Mouse (Mus musculus) G1E (cell line): Measurements from ENCODE around the gene Itk. TPM values are rescaled to one million over a fixed set of nuclear protein-coding genes. Genes with fewer than 3 reads are reported as not detected.

ENCODE experiments used
- ATAC-seq: 2 replicates; pipeline ENCODE4 v1.8.0; 2016; ENCODE audit warnings: mild to moderate bottlenecking; ENCODE audit not compliant: insufficient number of reproducible peaks, poor library complexity, low FRiP score, severe bottlenecking; ENCODE audit errors: extremely low read depth
- DNase-seq: peaks from one replicate; pipeline ENCODE4 v3.0.0; 2012; ENCODE audit warnings: low spot score
- H3K27me3 ChIP-seq: 2 replicates; pipeline ENCODE4 v1.6.1; 2012; ENCODE audit warnings: mild to moderate bottlenecking, low read length, inconsistent platforms; ENCODE audit not compliant: insufficient read depth
- H3K36me3 ChIP-seq: replicated peaks from 2 replicates; pipeline ENCODE3; 2012; ENCODE audit warnings: mild to moderate bottlenecking, inconsistent platforms
- H3K4me1 ChIP-seq: 2 replicates; pipeline ENCODE4 v1.6.1; 2012; ENCODE audit warnings: low read depth, low read length, inconsistent platforms, mixed read lengths; ENCODE audit not compliant: insufficient read depth
- H3K4me3 ChIP-seq: 2 replicates; pipeline ENCODE4 v1.5.1; 2012; ENCODE audit warnings: low read depth, mild to moderate bottlenecking, inconsistent platforms, low read length, moderate library complexity, mixed read lengths
- H3K9me3 ChIP-seq: replicated peaks from 2 replicates; pipeline ENCODE4 v1.6.1; 2012; ENCODE audit warnings: inconsistent platforms
- CTCF ChIP-seq: IDR thresholded peaks from 2 replicates; pipeline ENCODE4 v1.5.1; 2012; ENCODE audit warnings: low read depth, low read length, inconsistent platforms, mixed read lengths
- GATA1 ChIP-seq: IDR thresholded peaks from 2 replicates; pipeline ENCODE4 v1.6.1; 2012; ENCODE audit warnings: borderline replicate concordance, low read length, inconsistent platforms, mixed read lengths
- GATA2 ChIP-seq: IDR thresholded peaks from 2 replicates; pipeline ENCODE4 v1.6.1; 2012; ENCODE audit warnings: low read depth, low read length, inconsistent platforms, borderline replicate concordance
- POLR2AphosphoS5 ChIP-seq: IDR thresholded peaks from 2 replicates; pipeline ENCODE4 v1.6.1; 2012; ENCODE audit warnings: low read depth, low read length, inconsistent platforms; ENCODE audit not compliant: insufficient replicate concordance
- TAL1 ChIP-seq: conservative IDR thresholded peaks from 2 replicates; pipeline ENCODE4 v1.6.1; 2012; ENCODE audit warnings: low read depth, low read length, inconsistent platforms, mixed read lengths
- polyA plus RNA-seq: library from polyadenylated mRNA; stranded (reverse); fragments of >175 nt; gene quantifications from 2 replicates; pipeline ENCODE4 v1.2.3, GENCODE M21; 2012
- total RNA-seq, 2 experiments: library from RNA; stranded (forward) in 1 of 2; stranded (reverse) in 1 of 2; fragments of 200-1000 nt in 1 of 2; fragments of >200 nt in 1 of 2; fragmentation: Nextera tagmentation in 1 of 2; gene quantifications; 2 replicates each; pipeline ENCODE4 v1.2.3; 2014 to 2017

Itk gene
- total and polyA plus RNA-seq, 3 experiments, result 0.05 to 1.1 (median 0.44) TPM

DNA sequence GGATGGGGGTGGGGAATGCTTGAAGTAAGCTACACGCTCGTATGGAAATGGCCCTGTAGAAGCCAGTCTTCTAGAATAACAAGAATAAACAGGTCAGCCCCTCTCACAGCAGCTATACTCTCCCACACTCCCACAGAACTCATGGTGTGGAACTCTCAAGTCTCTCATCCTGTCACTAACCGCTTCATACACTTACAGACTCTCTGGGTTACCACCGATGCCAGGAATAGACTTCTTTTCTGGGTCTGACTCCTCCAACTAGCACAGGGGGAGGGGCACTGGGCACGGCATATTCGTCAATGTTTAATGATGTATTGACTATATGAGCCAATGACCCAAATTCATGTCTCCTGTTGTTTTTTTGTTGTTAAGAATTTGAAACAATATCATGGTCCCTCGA is 82.5 kb downstream of the Itk start:
- Histone ChIP-seq H3K4me1 (peaks cover 7% of the 10 kb centered on the region), H3K4me3 (no peak overlapping the region)

GRCm38 (mm10) chr11:46305881-46306520 is 83.3 kb downstream of the Itk start:
- H3K4me3 ChIP-seq, result no peak overlapping the region
- no peaks in the 10 kb centered on the region for H3K4me1 ChIP-seq
- no peak for DNase-seq
- H3K27me3 ChIP-seq, result peaks cover 26% of the 10 kb centered on the region
- no peaks in the 10 kb centered on the region for H3K36me3 ChIP-seq
- no peaks in the 10 kb centered on the region for H3K9me3 ChIP-seq
- no peak for TF ChIP-seq CTCF
- no peak for TF ChIP-seq GATA1
- TF ChIP-seq TAL1, result no peak
- TF ChIP-seq GATA2, result no peak
- no peak for TF ChIP-seq POLR2AphosphoS5
- ATAC-seq, result no peak

More for the DNA sequence above, 82.5 kb downstream of the Itk start:
- DNase-seq (no peak), ATAC-seq (no peak)
- Histone ChIP-seq H3K36me3 (no peaks in the 10 kb centered on the region), H3K27me3 (peaks cover 31% of the 10 kb centered on the region), H3K9me3 (no peaks in the 10 kb centered on the region)
- TF ChIP-seq CTCF (no peak), POLR2AphosphoS5 (no peak), GATA2 (no peak), GATA1 (no peak), TAL1 (no peak)

DNA sequence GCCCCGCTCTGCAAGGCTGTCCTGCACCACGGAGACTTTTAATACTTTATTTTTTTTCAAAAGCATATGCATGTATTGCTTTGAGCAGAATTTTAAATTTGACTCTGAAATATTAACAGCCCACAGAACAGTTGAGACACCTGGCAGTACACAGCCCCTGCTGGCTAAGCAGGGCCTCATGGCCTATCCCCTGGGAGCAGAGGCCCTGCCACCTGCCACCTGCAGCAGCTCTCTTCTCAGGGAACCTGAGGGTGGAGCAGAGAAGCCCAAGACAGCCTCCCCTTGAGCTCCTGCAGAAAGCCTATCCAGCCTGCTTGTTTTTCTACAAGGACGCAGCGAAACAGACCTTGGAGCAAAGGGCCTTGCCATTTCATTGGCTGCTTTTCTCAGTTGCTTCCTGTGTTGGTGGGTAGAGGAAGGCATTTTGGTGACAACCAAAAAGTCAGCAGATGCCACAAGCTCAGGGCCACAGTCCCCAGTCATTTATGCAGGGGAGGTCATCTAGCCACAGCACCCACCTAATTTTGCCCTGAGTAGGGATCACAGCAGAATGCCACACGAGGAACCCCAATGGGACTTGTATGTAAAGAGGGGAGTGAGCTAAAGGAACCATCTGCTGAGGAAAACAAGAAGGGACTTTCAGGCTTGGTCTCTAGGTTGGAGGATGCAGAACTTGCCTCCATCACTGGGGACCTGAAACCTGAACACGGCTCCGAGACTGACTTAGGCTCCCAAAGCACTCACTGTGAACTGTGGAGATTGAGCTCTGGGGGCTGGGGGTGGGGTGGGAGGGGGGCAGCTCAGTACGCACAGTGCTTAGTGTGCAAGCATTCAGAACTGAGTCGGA is 84.2 kb downstream of the Itk start:
- Histone ChIP-seq H3K9me3 (no peaks in the 10 kb centered on the region), H3K4me1 (no peaks in the 10 kb centered on the region), H3K4me3 (no peak overlapping the region), H3K36me3 (no peaks in the 10 kb centered on the region), H3K27me3 (peaks cover 20% of the 10 kb centered on the region)
- TF ChIP-seq TAL1 (no peak), GATA1 (no peak), GATA2 (no peak), POLR2AphosphoS5 (no peak), CTCF (no peak)
- DNase-seq (no peak), ATAC-seq (no peak)

GRCm38 (mm10) chr11:46304093-46304492 is 85.2 kb downstream of the Itk start:
- DNase-seq, result no peak
- H3K36me3 ChIP-seq, result no peaks in the 10 kb centered on the region
- TF ChIP-seq POLR2AphosphoS5 (no peak), CTCF (no peak), TAL1 (no peak), GATA1 (no peak), GATA2 (no peak)
- H3K27me3 ChIP-seq, result peaks cover 19% of the 10 kb centered on the region
- no peak overlapping the region for H3K4me3 ChIP-seq
- H3K9me3 ChIP-seq, result no peaks in the 10 kb centered on the region
- ATAC-seq, result no peak
- H3K4me1 ChIP-seq, result no peaks in the 10 kb centered on the region

- Histone ChIP-seq H3K27me3 (peaks cover 19% of the 10 kb centered on the region), H3K9me3 (no peaks in the 10 kb centered on the region), H3K36me3 (no peaks in the 10 kb centered on the region), H3K4me3 (no peak overlapping the region), H3K4me1 (no peaks in the 10 kb centered on the region)
- TF ChIP-seq GATA2 (no peak), CTCF (no peak), POLR2AphosphoS5 (no peak), TAL1 (no peak), GATA1 (no peak)
- ATAC-seq (no peak), DNase-seq (no peak)
These were observed 86.8 kb downstream of the Itk start for GRCm38 (mm10) chr11:46302471-46302870.

- Histone ChIP-seq H3K4me1 (no peaks in the 10 kb centered on the region), H3K27me3 (peaks cover 19% of the 10 kb centered on the region), H3K9me3 (no peaks in the 10 kb centered on the region), H3K4me3 (no peak overlapping the region), H3K36me3 (no peaks in the 10 kb centered on the region)
- no peak for ATAC-seq
- no peak for TF ChIP-seq GATA1
- TF ChIP-seq TAL1, result no peak
- TF ChIP-seq GATA2, result no peak
- TF ChIP-seq CTCF, result no peak
- TF ChIP-seq POLR2AphosphoS5, result no peak
- DNase-seq, result no peak
These were observed 87.6 kb downstream of the Itk start for GRCm38 (mm10) chr11:46301579-46302248.
